Mouse (Mus musculus): ENCODE data around the gene Syde2. TPM values are rescaled to one million over a fixed set of nuclear protein-coding genes. Genes with fewer than 3 reads are reported as not detected.
A peak's percentile ranks its signal among the peaks of the same experiment; 100 is the strongest.

Syde2 gene
- total and polyA plus RNA-seq, 3 experiments, result 0.10 to 0.30 TPM; not detected in 1

- Histone ChIP-seq H3K36me3 (replicated peaks in 1 of 2; ENCODE audit: control insufficient read depth in 1 of 2, insufficient read depth in 1 of 2, low read length in 1 of 2) (no peaks in the 10 kb centered on the region), H3K9ac (ENCODE audit: insufficient read depth, low read depth) (no peak overlapping the region)
- in situ Hi-C loops (cut with MboI; ENCODE audit: low pct_ligation_motif_present, low pct_unique_long_range_greater_than_20kb, low sequenced_read_pairs), result no loop called here
These were observed 16.8 kb downstream of the Syde2 start for GRCm38 (mm10) chr3:146004347-146005051.

DNA sequence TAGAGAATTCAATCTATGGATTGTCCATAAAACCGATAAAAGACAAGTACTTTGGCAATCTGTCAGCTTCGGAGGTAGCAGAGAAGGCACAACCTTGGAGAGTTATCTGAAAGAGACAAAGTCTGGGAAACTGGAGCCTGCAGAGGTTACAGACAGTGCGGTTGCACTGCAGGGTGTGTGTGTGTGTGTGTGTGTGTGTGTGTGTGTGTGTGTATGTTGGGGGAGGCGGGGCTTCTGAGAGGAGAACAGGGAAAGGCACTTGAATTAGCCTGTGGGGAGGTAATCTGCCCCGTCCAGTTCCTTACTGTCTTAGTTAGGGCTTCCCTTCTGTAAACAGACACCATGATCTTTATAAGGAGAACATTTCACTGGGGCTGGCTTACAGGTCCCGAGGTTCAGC lies 20.2 kb downstream of the Syde2 start:
- peaks cover 3 to 6% of the 10 kb centered on the region in 2 experiments; a peak in 1 of 4 replicates for H3K4me1 ChIP-seq (ENCODE audit: control insufficient read depth in 1 of 2, insufficient read depth in 2 of 2)
- in situ Hi-C loops (cut with MboI; ENCODE audit: low pct_ligation_motif_present, low pct_unique_long_range_greater_than_20kb, low sequenced_read_pairs) (no loop called here), dilution Hi-C loops (cut with MboI; ENCODE audit: extremely low pct_ligation_motif_present, extremely low pct_unique_long_range_greater_than_20kb, low sequenced_read_pairs) (no loop called here)
- H3K79me2 ChIP-seq (replicated peaks; ENCODE audit: control insufficient read depth, extremely low read depth, insufficient read depth, poor library complexity, severe bottlenecking), result no peaks in the 10 kb centered on the region
- DNase-seq (ENCODE audit: extremely low read depth), result no peak
- H3K27ac ChIP-seq (ENCODE audit: insufficient read depth, low read depth), result no peak overlapping the region
- H3K9ac ChIP-seq (ENCODE audit: insufficient read depth, low read depth), result no peak overlapping the region
- no peaks in the 10 kb centered on the region for H3K36me3 ChIP-seq (replicated peaks in 1 of 2; ENCODE audit: control insufficient read depth in 1 of 2, insufficient read depth in 1 of 2, low read length in 1 of 2)
- no peak for TF ChIP-seq SIN3A (IDR thresholded peaks at IDR 0.05; ENCODE audit: low read length)
- no peak for TF ChIP-seq USF1 (IDR thresholded peaks at IDR 0.05; ENCODE audit: low read depth, low read length)
- no peak for TF ChIP-seq USF2 (conservative IDR thresholded peaks at IDR 0.05; ENCODE audit: low read depth, low read length)
- H3K27me3 ChIP-seq (replicated peaks), result no peaks in the 10 kb centered on the region
- no peak overlapping the region for H3K4me3 ChIP-seq (replicated peaks in 1 of 3; ENCODE audit: low read depth in 2 of 3, low read length in 2 of 3, poor library complexity in 1 of 3)
- H3K9me3 ChIP-seq (replicated peaks; ENCODE audit: low read length), result no peaks in the 10 kb centered on the region
- no peak overlapping the region for H3K4me2 ChIP-seq (ENCODE audit: insufficient read depth, low read depth, poor library complexity, severe bottlenecking)

More at GRCm38 (mm10) chr3:146004347-146005051, 16.8 kb downstream of the Syde2 start:
- no peaks in the 10 kb centered on the region for H3K4me1 ChIP-seq (ENCODE audit: control insufficient read depth in 1 of 2, insufficient read depth in 2 of 2)
- TF ChIP-seq PAX5 (IDR thresholded peaks at IDR 0.05; ENCODE audit: low read length) (no peak), MXI1 (IDR thresholded peaks at IDR 0.05; ENCODE audit: low read depth, low read length) (no peak), BHLHE40 (IDR thresholded peaks at IDR 0.05; ENCODE audit: low read depth, low read length) (peak; percentile 93), USF1 (IDR thresholded peaks at IDR 0.05; ENCODE audit: low read depth, low read length) (peak; percentile 17; the same call in 1 of the 2 replicates)
- dilution Hi-C loops (cut with MboI; ENCODE audit: extremely low pct_ligation_motif_present, extremely low pct_unique_long_range_greater_than_20kb, low sequenced_read_pairs), result no loop called here
- no peak overlapping the region for H3K4me3 ChIP-seq (replicated peaks in 1 of 3; ENCODE audit: low read depth in 2 of 3, low read length in 2 of 3, poor library complexity in 1 of 3)
- peaks cover under 1% of the 10 kb centered on the region for H3K27me3 ChIP-seq (replicated peaks)
- H3K4me2 ChIP-seq (ENCODE audit: insufficient read depth, low read depth, poor library complexity, severe bottlenecking), result no peak overlapping the region
- no peaks in the 10 kb centered on the region for H3K9me3 ChIP-seq (replicated peaks; ENCODE audit: low read length)
- DNase-seq (ENCODE audit: extremely low read depth), result no peak
- no peak overlapping the region for H3K27ac ChIP-seq (ENCODE audit: insufficient read depth, low read depth)
- no peaks in the 10 kb centered on the region for H3K79me2 ChIP-seq (replicated peaks; ENCODE audit: control insufficient read depth, extremely low read depth, insufficient read depth, poor library complexity, severe bottlenecking)

GRCm38 (mm10) chr3:146009859-146010645 lies 22.4 kb downstream of the Syde2 start:
- Histone ChIP-seq H3K4me2 (ENCODE audit: insufficient read depth, low read depth, poor library complexity, severe bottlenecking) (no peak overlapping the region), H3K36me3 (replicated peaks in 1 of 2; ENCODE audit: control insufficient read depth in 1 of 2, insufficient read depth in 1 of 2, low read length in 1 of 2) (no peaks in the 10 kb centered on the region), H3K27ac (ENCODE audit: insufficient read depth, low read depth) (no peak overlapping the region), H3K79me2 (replicated peaks; ENCODE audit: control insufficient read depth, extremely low read depth, insufficient read depth, poor library complexity, severe bottlenecking) (no peaks in the 10 kb centered on the region), H3K9ac (ENCODE audit: insufficient read depth, low read depth) (no peak overlapping the region), H3K27me3 (replicated peaks) (no peaks in the 10 kb centered on the region), H3K9me3 (replicated peaks; ENCODE audit: low read length) (no peaks in the 10 kb centered on the region), H3K4me3 (replicated peaks in 1 of 3; ENCODE audit: low read depth in 2 of 3, low read length in 2 of 3, poor library complexity in 1 of 3) (no peak overlapping the region), H3K4me1 (ENCODE audit: control insufficient read depth in 1 of 2, insufficient read depth in 2 of 2) (peaks cover 3 to 6% of the 10 kb centered on the region in 2 experiments; a peak in 1 of 4 replicates)
- in situ Hi-C loops (cut with MboI; ENCODE audit: low pct_ligation_motif_present, low pct_unique_long_range_greater_than_20kb, low sequenced_read_pairs) (no loop called here), dilution Hi-C loops (cut with MboI; ENCODE audit: extremely low pct_ligation_motif_present, extremely low pct_unique_long_range_greater_than_20kb, low sequenced_read_pairs) (no loop called here)
- TF ChIP-seq POLR2A (IDR thresholded peaks at IDR 0.05; ENCODE audit: low read depth, low read length), result no peak
- no peak for TF ChIP-seq JUN (IDR thresholded peaks at IDR 0.05; ENCODE audit: insufficient read depth, low read depth, low read length)
- no peak for TF ChIP-seq MAFK (IDR thresholded peaks at IDR 0.05; ENCODE audit: insufficient replicate concordance, low read length)
- no peak for TF ChIP-seq KAT2A (IDR thresholded peaks at IDR 0.05; ENCODE audit: insufficient replicate concordance, low read length)
- no peak for TF ChIP-seq UBTF (IDR thresholded peaks at IDR 0.05; ENCODE audit: low read depth, low read length)
- TF ChIP-seq RAD21 (IDR thresholded peaks at IDR 0.05; ENCODE audit: low read depth, low read length), result no peak
- TF ChIP-seq USF1 (IDR thresholded peaks at IDR 0.05; ENCODE audit: low read depth, low read length), result no peak
- no peak for TF ChIP-seq SMC3 (IDR thresholded peaks at IDR 0.05; ENCODE audit: low read depth, low read length)
- no peak for TF ChIP-seq JUND (conservative IDR thresholded peaks at IDR 0.05; ENCODE audit: low read depth, low read length)
- TF ChIP-seq GABPA (IDR thresholded peaks at IDR 0.05; ENCODE audit: insufficient replicate concordance, low read depth, low read length), result no peak
- no peak for TF ChIP-seq IRF4 (IDR thresholded peaks at IDR 0.05; ENCODE audit: low read depth, low read length)
- TF ChIP-seq CTCF (conservative IDR thresholded peaks at IDR 0.05 in 1 of 2, IDR thresholded peaks at IDR 0.05 in 1 of 2; ENCODE audit: low read depth in 2 of 2, low read length in 2 of 2), result no peak
- no peak for TF ChIP-seq NELFE (IDR thresholded peaks at IDR 0.05; ENCODE audit: low read depth, low read length)
- no peak for TF ChIP-seq CHD1 (IDR thresholded peaks at IDR 0.05; ENCODE audit: low read depth, low read length)
- TF ChIP-seq SIN3A (IDR thresholded peaks at IDR 0.05; ENCODE audit: low read length), result no peak
- DNase-seq (ENCODE audit: extremely low read depth), result no peak

Data from CH12.LX (cell line).